Mouse (Mus musculus) hindbrain, embryonic 14.5 days (tissue): ENCODE results near the gene 4930435E12Rik. TPM values are rescaled to one million over a fixed set of nuclear protein-coding genes. Genes with fewer than 3 reads are reported as not detected.

ENCODE experiments used
- ATAC-seq: fragments of 200-750 bp; cut with Nextera tagmentation; 2 replicates; pipeline ENCODE4 v1.8.0; 2017; ENCODE audit warnings: moderate number of reproducible peaks, mild to moderate bottlenecking, moderate TSS enrichment, moderate library complexity; ENCODE audit not compliant: low FRiP score
- DNase-seq: peaks from one replicate; pipeline ENCODE4 v3.0.0-alpha.2; 2015; ENCODE audit warnings: low spot score
- H3K27ac ChIP-seq: fragments of 300-500 bp; sonication (generic); 2 replicates; pipeline ENCODE4 v1.5.1; 2014; ENCODE audit warnings: mild to moderate bottlenecking, moderate library complexity
- H3K27me3 ChIP-seq: fragments of 300-500 bp; sonication (generic); 2 replicates; pipeline ENCODE4 v1.6.1; 2014; ENCODE audit warnings: mild to moderate bottlenecking, low read length, mixed read lengths; ENCODE audit not compliant: control insufficient read depth, insufficient read depth
- H3K36me3 ChIP-seq: fragments of 300-500 bp; sonication (generic); replicated peaks from 2 replicates; pipeline ENCODE4 v1.6.1; 2014; ENCODE audit not compliant: control insufficient read depth, insufficient read depth
- H3K4me1 ChIP-seq: fragments of 300-500 bp; sonication (generic); replicated peaks from 2 replicates; pipeline ENCODE4 v1.6.1; 2014; ENCODE audit warnings: antibody characterized with exemption, low read length, mixed read lengths; ENCODE audit not compliant: control insufficient read depth, insufficient read depth
- H3K4me2 ChIP-seq: fragments of 300-500 bp; sonication (generic); replicated peaks from 2 replicates; pipeline ENCODE4 v1.6.1; 2014; ENCODE audit warnings: mild to moderate bottlenecking, moderate library complexity
- H3K4me3 ChIP-seq: fragments of 300-500 bp; sonication (generic); replicated peaks from 2 replicates; pipeline ENCODE4 v1.5.1; 2014; ENCODE audit warnings: mild to moderate bottlenecking, low read length
- H3K9ac ChIP-seq: fragments of 300-500 bp; sonication (generic); 2 replicates; pipeline ENCODE4 v1.6.1; 2014
- H3K9me3 ChIP-seq: fragments of 300-500 bp; sonication (generic); 2 replicates; pipeline ENCODE4 v1.6.1; 2016; ENCODE audit warnings: low read length; ENCODE audit not compliant: control insufficient read depth
- WGBS: fragments of 180-500 bp; shearing (Covaris S2); extraction: QIAGEN DNeasy Blood & Tissue Kit; methylation state at CpG from one replicate; pipeline ENCODE4 v1.1.7; 2014; 5-methylcytosine and 5-hydroxymethylcytosine counted together
- polyA plus RNA-seq: library from polyadenylated mRNA; unstranded; fragments of >200 nt; fragmentation: Nextera tagmentation; extraction: Ambion mirVana; gene quantifications from 2 replicates; pipeline ENCODE4 v1.2.1, GENCODE M21; 2014

Gene 4930435E12Rik
- polyA plus RNA-seq, 1 experiment from 2014 or later: not detected

GRCm38 (mm10) chr16:38800091-38800490 is 28.5 kb downstream of the 4930435E12Rik start, which contains the start of gene Upk1b:
Gene Upk1b, minus strand, starts transcription at chr16:38800328.
- no peak for ATAC-seq
- 60% methylated on average over 10 of the region's 10 CpGs for WGBS
- no peak within 1 kb of the TSS for H3K4me2 ChIP-seq
- no peaks in the 10 kb centered on the region for H3K4me1 ChIP-seq
- no peaks in the 10 kb centered on the region for H3K9me3 ChIP-seq
- no peak for DNase-seq
- no peak within 1 kb of the TSS for H3K4me3 ChIP-seq
- H3K9ac ChIP-seq: no peak within 1 kb of the TSS
- no peaks in the 10 kb centered on the region for H3K27me3 ChIP-seq
- H3K27ac ChIP-seq: no peak within 1 kb of the TSS
- H3K36me3 ChIP-seq: no peaks in the 10 kb centered on the region

GRCm38 (mm10) chr16:38798957-38799450 is 29.5 kb downstream of the 4930435E12Rik start:
- no peak overlapping the region for H3K4me2 ChIP-seq
- no peaks in the 10 kb centered on the region for H3K9me3 ChIP-seq
- H3K4me3 ChIP-seq: no peak overlapping the region
- WGBS: 84% methylated on average over 3 of the region's 3 CpGs
- H3K4me1 ChIP-seq: no peaks in the 10 kb centered on the region
- no peaks in the 10 kb centered on the region for H3K36me3 ChIP-seq
- H3K9ac ChIP-seq: no peak overlapping the region
- DNase-seq (no peak), ATAC-seq (no peak)
- no peaks in the 10 kb centered on the region for H3K27me3 ChIP-seq
- H3K27ac ChIP-seq: no peak overlapping the region

GRCm38 (mm10) chr16:38793120-38793519 is 35.4 kb downstream of the 4930435E12Rik start:
- no peak for ATAC-seq
- H3K27ac ChIP-seq: no peak overlapping the region

GRCm38 (mm10) chr16:38789966-38790365 is 38.6 kb downstream of the 4930435E12Rik start:
- no peak overlapping the region for H3K4me3 ChIP-seq
- ATAC-seq: no peak
- WGBS: 88% methylated on average over 3 of the region's 3 CpGs

More at GRCm38 (mm10) chr16:38793120-38793519, 35.4 kb downstream of the 4930435E12Rik start:
- DNase-seq: no peak
- no peaks in the 10 kb centered on the region for H3K27me3 ChIP-seq
- no peak overlapping the region for H3K9ac ChIP-seq
- WGBS: 85% methylated on average over 6 of the region's 6 CpGs
- no peaks in the 10 kb centered on the region for H3K36me3 ChIP-seq
- no peak overlapping the region for H3K4me3 ChIP-seq
- no peaks in the 10 kb centered on the region for H3K4me1 ChIP-seq
- no peaks in the 10 kb centered on the region for H3K9me3 ChIP-seq
- H3K4me2 ChIP-seq: no peak overlapping the region

GRCm38 (mm10) chr16:38789016-38789415 is 39.5 kb downstream of the 4930435E12Rik start:
- Histone ChIP-seq H3K36me3 (no peaks in the 10 kb centered on the region), H3K9ac (no peak overlapping the region), H3K4me3 (no peak overlapping the region), H3K27me3 (no peaks in the 10 kb centered on the region), H3K9me3 (no peaks in the 10 kb centered on the region), H3K4me2 (no peak overlapping the region), H3K27ac (no peak overlapping the region), H3K4me1 (no peaks in the 10 kb centered on the region)
- 96% methylated on average over 2 of the region's 2 CpGs for WGBS
- no peak for ATAC-seq
- DNase-seq: no peak

More at GRCm38 (mm10) chr16:38789966-38790365, 38.6 kb downstream of the 4930435E12Rik start:
- no peak for DNase-seq
- Histone ChIP-seq H3K9me3 (no peaks in the 10 kb centered on the region), H3K27me3 (no peaks in the 10 kb centered on the region), H3K36me3 (no peaks in the 10 kb centered on the region), H3K4me1 (no peaks in the 10 kb centered on the region), H3K4me2 (no peak overlapping the region), H3K27ac (no peak overlapping the region), H3K9ac (no peak overlapping the region)

GRCm38 (mm10) chr16:38785301-38785700 is 43.2 kb downstream of the 4930435E12Rik start:
- Histone ChIP-seq H3K27ac (no peak overlapping the region), H3K9me3 (no peaks in the 10 kb centered on the region), H3K36me3 (no peaks in the 10 kb centered on the region), H3K27me3 (no peaks in the 10 kb centered on the region), H3K4me2 (no peak overlapping the region), H3K9ac (no peak overlapping the region), H3K4me1 (0 out of 2 replicates have a peak, but pooled peaks cover 5% of the 10 kb centered on the region), H3K4me3 (no peak overlapping the region)
- DNase-seq: no peak
- 74% methylated on average over 7 of the region's 7 CpGs for WGBS
- no peak for ATAC-seq

GRCm38 (mm10) chr16:38782524-38783067 is 46.0 kb downstream of the 4930435E12Rik start:
- no peaks in the 10 kb centered on the region for H3K36me3 ChIP-seq
- no peak overlapping the region for H3K4me2 ChIP-seq
- no peak overlapping the region for H3K4me3 ChIP-seq
- H3K4me1 ChIP-seq: 0 out of 2 replicates have a peak, but pooled peaks cover 5% of the 10 kb centered on the region
- no peak overlapping the region for H3K27ac ChIP-seq
- no peaks in the 10 kb centered on the region for H3K9me3 ChIP-seq
- DNase-seq (no peak), ATAC-seq (no peak)
- no peak overlapping the region for H3K9ac ChIP-seq
- 46% methylated on average over 2 of the region's 2 CpGs for WGBS
- H3K27me3 ChIP-seq: no peaks in the 10 kb centered on the region

GRCm38 (mm10) chr16:38781946-38782345 is 46.6 kb downstream of the 4930435E12Rik start:
- DNase-seq (no peak), ATAC-seq (no peak)
- Histone ChIP-seq H3K4me2 (no peak overlapping the region), H3K27me3 (no peaks in the 10 kb centered on the region), H3K27ac (no peak overlapping the region), H3K9me3 (no peaks in the 10 kb centered on the region), H3K36me3 (no peaks in the 10 kb centered on the region), H3K4me1 (0 out of 2 replicates have a peak, but pooled peaks cover 5% of the 10 kb centered on the region), H3K4me3 (no peak overlapping the region), H3K9ac (no peak overlapping the region)
- WGBS: 84% methylated on average over 2 of the region's 2 CpGs

- Histone ChIP-seq H3K9me3 (no peaks in the 10 kb centered on the region), H3K36me3 (no peaks in the 10 kb centered on the region), H3K27ac (no peak overlapping the region), H3K27me3 (no peaks in the 10 kb centered on the region), H3K4me2 (no peak overlapping the region), H3K9ac (no peak overlapping the region), H3K4me1 (0 out of 2 replicates have a peak, but pooled peaks cover 5% of the 10 kb centered on the region), H3K4me3 (no peak overlapping the region)
- 96% methylated on average over 7 of the region's 7 CpGs for WGBS
- DNase-seq (no peak), ATAC-seq (no peak)
Observed at GRCm38 (mm10) chr16:38780960-38781572, 47.5 kb downstream of the 4930435E12Rik start.
